Mouse (Mus musculus) central nervous system, embryonic 11.5 days (tissue): ENCODE data around the gene Birc6. TPM values are rescaled to one million over a fixed set of nuclear protein-coding genes. Genes with fewer than 3 reads are reported as not detected.

ENCODE experiments used
- polyA plus RNA-seq: library from polyadenylated mRNA; depleted of rRNA; stranded (reverse); fragments of >200 nt; gene quantifications from 2 replicates; pipeline ENCODE4 v1.2.3, GENCODE M21; 2012; rRNA removed

Gene Birc6
- 53.4 and 88.8 TPM in 2 replicates for polyA plus RNA-seq

GRCm38 (mm10) chr17:74527729-74528607 lies at the start of gene Birc6:
TSS of gene Birc6 (plus strand) at chr17:74528295.

GRCm38 (mm10) chr17:74489024-74489900 lies 38.8 kb upstream of the Birc6 start, which contains the start of gene Yipf4:
TSS of gene Yipf4 (plus strand) at chr17:74489493.

GRCm38 (mm10) chr17:74717618-74718151 lies 189.6 kb downstream of the Birc6 start, which contains the start of gene Ttc27:
TSS of gene Ttc27 (plus strand) at chr17:74717732.

Other genes starting within 250 kb of the Birc6 start
- 45.8 and 76.6 TPM in 2 replicates for gene Memo1, start 232.8 kb upstream of the Birc6 start, polyA plus RNA-seq
- 151 and 171 TPM in 2 replicates for gene Dpy30, start 204.4 kb upstream of the Birc6 start, polyA plus RNA-seq
- 39.8 and 44.1 TPM in 2 replicates for gene Spast, start 189.3 kb upstream of the Birc6 start, polyA plus RNA-seq
- 19.2 and 37.7 TPM in 2 replicates for gene Slc30a6, start 132.7 kb upstream of the Birc6 start, polyA plus RNA-seq
- gene Nlrc4, start 69.2 kb upstream of the Birc6 start, polyA plus RNA-seq = 0.09 and 0.11 TPM in 2 replicates
- 24.3 and 28.8 TPM in 2 replicates for gene Yipf4, start 38.8 kb upstream of the Birc6 start, polyA plus RNA-seq
- gene Ttc27, start 189.4 kb downstream of the Birc6 start, polyA plus RNA-seq = 18.3 and 30.8 TPM in 2 replicates